In the genomic region with DNA sequence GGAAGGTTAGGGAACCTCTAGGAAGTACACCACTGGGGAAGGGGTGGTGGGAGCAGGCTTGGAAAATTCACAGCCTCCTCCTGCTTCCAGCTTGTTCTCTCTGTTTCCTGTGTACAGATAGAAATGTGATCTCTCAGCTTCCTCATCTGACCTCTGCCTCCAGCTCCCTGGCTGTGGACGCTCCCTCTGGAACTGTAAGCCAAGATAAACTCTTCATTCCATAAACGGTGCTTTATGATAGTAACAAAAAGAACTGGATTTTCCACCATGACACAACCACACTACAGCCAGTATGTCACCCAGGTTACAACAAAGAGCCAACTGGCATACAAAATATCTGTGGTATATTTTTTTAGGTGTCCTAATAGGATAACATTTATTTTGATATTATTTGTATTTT, we compare ENCODE assay signal across 15 mouse cellular contexts.
"Had no signal": no experiment of that assay in that cellular context is flagged by ENCODE, and none has a peak within 500 bp of the region (broad histone marks: within the 10 kb centered on the region; RNA-seq: fewer than 3 reads in every experiment).

No protein-coding gene starts in this region.

- H3K4me1 ChIP-seq: neural tube, embryonic 15.5 days; stomach, embryonic 15.5 days had no signal

- DNase-seq: retina, postnatal 1 day; right cerebral cortex, adult 18-20 months; right cerebral cortex, postnatal 14 days; right cerebral cortex, postnatal 25 days; right cerebral cortex, postnatal 4 days; spleen, adult 18-20 months; thymus, adult 18-20 months; thymus, adult 2 months; thymus, postnatal 14 days; thymus, postnatal 25 days; thymus, postnatal 36 days; thymus, postnatal 4 days had no signal

- H3K27me3 ChIP-seq: neural tube, embryonic 15.5 days; stomach, embryonic 15.5 days had no signal

- H3K4me3 ChIP-seq: neural tube, embryonic 15.5 days; stomach, embryonic 15.5 days had no signal

- H3K36me3 ChIP-seq: neural tube, embryonic 15.5 days; stomach, embryonic 15.5 days had no signal

- H3K9me3 ChIP-seq: neural tube, embryonic 15.5 days; stomach, embryonic 15.5 days had no signal

- H3K9ac ChIP-seq: neural tube, embryonic 15.5 days; stomach, embryonic 15.5 days had no signal

- H3K27ac ChIP-seq: neural tube, embryonic 15.5 days; stomach, embryonic 15.5 days; stomach, postnatal 0 days had no signal

- H3K4me2 ChIP-seq: neural tube, embryonic 15.5 days; stomach, embryonic 15.5 days had no signal
